Mouse (Mus musculus) erythroblast, embryonic 14.5 days (primary cell): ENCODE measurements at regions not wholly inside any gene's neighbourhood (a gene's known extent, or its start where the extent isn't known, plus 50 kb on each side); places are given as distances from the start of the nearest gene placed in this dataset.

Experiments used
- GATA1 ChIP-seq: IDR thresholded peaks from 2 replicates; pipeline ENCODE4 v1.6.1; 2012; ENCODE audit warnings: low read length, inconsistent platforms, mixed read lengths
- TAL1 ChIP-seq: IDR thresholded peaks from 3 replicates; pipeline ENCODE4 v1.6.1; 2012; ENCODE audit warnings: low read length, inconsistent platforms, mixed read lengths

GRCm38 (mm10) chr11:84633300-84633699, 108.0 kb upstream of the Lhx1 start:
- TF ChIP-seq GATA1 (no peak), TAL1 (no peak)
